Mouse (Mus musculus) neural tube, embryonic 14.5 days (tissue): Measurements from ENCODE around the gene Tas2r108. TPM values are rescaled to one million over a fixed set of nuclear protein-coding genes. Genes with fewer than 3 reads are reported as not detected.
A peak's percentile ranks its signal among the peaks of the same experiment; 100 is the strongest.

Source experiments
- ATAC-seq: fragments of 200-750 bp; cut with Nextera tagmentation; 2 replicates; pipeline ENCODE4 v1.8.0; 2017; ENCODE audit warnings: low read depth, mild to moderate bottlenecking, moderate TSS enrichment, moderate library complexity
- H3K27ac ChIP-seq: fragments of 300-500 bp; sonication (generic); 2 replicates; pipeline ENCODE4 v1.5.1; 2014; ENCODE audit warnings: low read depth, mild to moderate bottlenecking, control low read depth, low read length, moderate library complexity, mixed read lengths
- H3K27me3 ChIP-seq: fragments of 300-500 bp; sonication (generic); 2 replicates; pipeline ENCODE4 v1.6.1; 2014; ENCODE audit warnings: low read length; ENCODE audit not compliant: control insufficient read depth, insufficient read depth
- H3K36me3 ChIP-seq: fragments of 300-500 bp; sonication (generic); 2 replicates; pipeline ENCODE4 v1.6.1; 2014; ENCODE audit warnings: low read length, mixed read lengths; ENCODE audit not compliant: control insufficient read depth, insufficient read depth
- H3K4me1 ChIP-seq: fragments of 300-500 bp; sonication (generic); 2 replicates; pipeline ENCODE4 v1.6.1; 2014; ENCODE audit warnings: low read length; ENCODE audit not compliant: control insufficient read depth, insufficient read depth
- H3K4me2 ChIP-seq: fragments of 300-500 bp; sonication (generic); 2 replicates; pipeline ENCODE4 v1.6.1; 2014; ENCODE audit warnings: mild to moderate bottlenecking, low read depth, low read length, control low read depth
- H3K4me3 ChIP-seq: fragments of 300-500 bp; sonication (generic); 2 replicates; pipeline ENCODE4 v1.5.1; 2014; ENCODE audit warnings: low read depth, low read length, control low read depth, mixed read lengths
- H3K9ac ChIP-seq: fragments of 300-500 bp; sonication (generic); replicated peaks from 2 replicates; pipeline ENCODE4 v1.6.1; 2014; ENCODE audit warnings: low read depth, mild to moderate bottlenecking, control low read depth, low read length, mixed read lengths
- H3K9me3 ChIP-seq: fragments of 300-500 bp; sonication (generic); 2 replicates; pipeline ENCODE4 v1.6.1; 2016; ENCODE audit warnings: low read length; ENCODE audit not compliant: control insufficient read depth
- WGBS: fragments of 180-500 bp; shearing (Covaris S2); extraction: QIAGEN DNeasy Blood & Tissue Kit; methylation state at CpG from one replicate; pipeline ENCODE4 v1.1.7; 2014; 5-methylcytosine and 5-hydroxymethylcytosine counted together
- polyA plus RNA-seq: library from polyadenylated mRNA; unstranded; fragments of >200 nt; fragmentation: Nextera tagmentation; extraction: Ambion mirVana; gene quantifications from 2 replicates; pipeline ENCODE4 v1.2.1, GENCODE M21; 2014

The Tas2r108 gene
- polyA plus RNA-seq = 0.27 TPM in 1 of 2 replicates, not detected in the other

DNA sequence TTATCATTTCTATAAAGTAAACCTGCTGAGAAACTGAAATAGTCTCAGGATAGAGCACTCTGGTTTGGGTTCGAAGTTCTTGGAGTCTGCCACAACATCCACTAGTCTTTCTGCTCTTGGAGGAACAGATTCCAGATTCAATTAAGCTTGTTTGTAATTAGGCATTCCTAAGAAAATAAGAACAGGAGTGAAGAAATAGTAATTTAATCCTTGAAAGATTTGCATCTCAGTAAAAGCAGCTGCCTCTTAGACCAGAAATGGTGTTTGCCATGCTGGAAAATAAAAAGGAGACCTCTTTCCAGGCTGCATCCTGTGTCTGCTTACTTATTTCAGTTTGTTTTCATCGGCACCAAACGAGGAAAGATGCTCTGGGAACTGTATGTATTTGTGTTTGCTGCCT, at the start of gene Tas2r108:
Gene Tas2r108, plus strand, starts transcription at position 301 of the 400 bp plus-strand sequence.
- H3K4me3 ChIP-seq = no peak within 1 kb of the TSS
- H3K27me3 ChIP-seq = no peaks in the 10 kb centered on the region
- H3K36me3 ChIP-seq = no peaks in the 10 kb centered on the region
- H3K9ac ChIP-seq = no peak within 1 kb of the TSS
- H3K4me1 ChIP-seq = no peaks in the 10 kb centered on the region
- ATAC-seq = no peak
- H3K4me2 ChIP-seq = no peak within 1 kb of the TSS
- no peaks in the 10 kb centered on the region for H3K9me3 ChIP-seq
- 90% methylated on average over 3 of the region's 3 CpGs for WGBS
- no peak within 1 kb of the TSS for H3K27ac ChIP-seq

DNA sequence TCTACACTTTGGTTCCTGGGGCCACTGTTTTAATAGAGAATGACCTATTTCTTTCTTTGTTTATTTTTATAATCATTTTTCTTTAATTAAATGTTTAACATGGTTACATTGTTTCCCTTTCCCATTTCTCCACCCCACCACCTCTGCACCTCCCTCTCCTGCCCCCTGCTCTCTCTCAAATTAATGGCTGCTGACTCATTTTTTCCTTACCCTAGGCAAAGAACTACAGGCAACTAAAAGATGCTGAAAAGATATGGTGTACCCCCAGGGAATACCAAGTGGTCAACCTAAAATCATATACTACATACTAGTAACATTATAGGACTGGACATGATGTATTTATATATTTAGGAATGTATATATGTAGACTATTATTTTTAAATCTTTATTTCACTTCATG, 44.7 kb upstream of the Tas2r108 start:
- Histone ChIP-seq H3K4me3 (no peak overlapping the region), H3K9me3 (no peaks in the 10 kb centered on the region), H3K4me2 (no peak overlapping the region), H3K27me3 (no peaks in the 10 kb centered on the region), H3K27ac (no peak overlapping the region), H3K9ac (no peak overlapping the region), H3K4me1 (no peaks in the 10 kb centered on the region), H3K36me3 (no peaks in the 10 kb centered on the region)
- no peak for ATAC-seq

DNA sequence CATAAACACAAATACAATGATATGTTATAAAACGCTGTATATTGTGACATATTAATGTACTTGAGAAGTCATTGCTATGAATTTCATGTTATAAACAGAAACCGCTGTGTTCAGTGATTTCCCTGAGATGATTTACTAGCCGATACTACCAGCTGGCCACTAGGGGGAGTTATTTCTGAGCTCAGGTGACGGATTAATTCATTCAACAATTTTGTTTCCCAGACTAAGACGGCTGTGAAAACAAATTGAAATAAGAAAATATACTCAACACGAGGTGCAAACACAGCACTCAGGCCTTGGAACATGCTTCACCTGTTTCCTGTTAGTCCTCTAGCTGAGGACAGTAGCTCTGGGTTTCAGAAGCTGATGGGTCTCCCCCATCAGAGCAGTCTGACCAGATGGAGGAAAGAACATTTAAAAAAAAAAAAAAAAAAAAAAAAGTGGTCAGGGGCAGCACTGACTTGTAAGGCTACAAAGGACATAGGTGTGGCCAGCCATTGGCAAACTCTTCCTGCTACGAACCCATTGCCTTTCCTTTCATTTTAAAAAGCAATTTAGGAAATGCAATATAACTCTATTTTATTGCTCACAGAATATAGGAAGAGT, 38.8 kb upstream of the Tas2r108 start:
- ATAC-seq = no peak
- Histone ChIP-seq H3K9ac (no peak overlapping the region), H3K4me1 (no peaks in the 10 kb centered on the region), H3K4me2 (no peak overlapping the region), H3K4me3 (no peak overlapping the region), H3K36me3 (no peaks in the 10 kb centered on the region), H3K27me3 (no peaks in the 10 kb centered on the region), H3K27ac (no peak overlapping the region), H3K9me3 (no peaks in the 10 kb centered on the region)
- WGBS = 27% methylated on average over 7 of the region's 7 CpGs

DNA sequence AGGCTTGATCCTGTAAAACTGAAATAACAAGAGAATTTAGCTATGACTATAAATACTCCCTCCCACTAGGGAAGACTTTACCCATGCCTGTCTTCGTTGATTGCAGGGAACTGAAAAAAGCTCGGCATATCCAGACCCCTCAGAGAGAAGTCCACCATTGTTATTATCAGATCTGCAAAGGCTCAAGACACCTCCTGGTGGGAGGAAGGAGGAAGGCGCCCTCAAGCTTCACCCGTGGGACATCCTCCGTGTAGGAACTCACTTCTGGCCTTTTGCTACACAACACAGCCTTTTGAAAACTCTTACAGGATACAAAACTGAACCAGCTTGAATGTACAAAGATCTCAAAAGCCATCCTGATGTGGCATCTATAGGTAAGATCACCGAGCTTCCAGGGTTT, 27.6 kb upstream of the Tas2r108 start:
- H3K4me3 ChIP-seq = no peak overlapping the region
- H3K27me3 ChIP-seq = no peaks in the 10 kb centered on the region
- 59% methylated on average over 6 of the region's 6 CpGs for WGBS
- H3K9ac ChIP-seq = no peak overlapping the region
- no peak overlapping the region for H3K4me2 ChIP-seq
- no peak overlapping the region for H3K27ac ChIP-seq
- ATAC-seq = no peak
- no peaks in the 10 kb centered on the region for H3K36me3 ChIP-seq
- H3K9me3 ChIP-seq = no peaks in the 10 kb centered on the region
- H3K4me1 ChIP-seq = no peaks in the 10 kb centered on the region

DNA sequence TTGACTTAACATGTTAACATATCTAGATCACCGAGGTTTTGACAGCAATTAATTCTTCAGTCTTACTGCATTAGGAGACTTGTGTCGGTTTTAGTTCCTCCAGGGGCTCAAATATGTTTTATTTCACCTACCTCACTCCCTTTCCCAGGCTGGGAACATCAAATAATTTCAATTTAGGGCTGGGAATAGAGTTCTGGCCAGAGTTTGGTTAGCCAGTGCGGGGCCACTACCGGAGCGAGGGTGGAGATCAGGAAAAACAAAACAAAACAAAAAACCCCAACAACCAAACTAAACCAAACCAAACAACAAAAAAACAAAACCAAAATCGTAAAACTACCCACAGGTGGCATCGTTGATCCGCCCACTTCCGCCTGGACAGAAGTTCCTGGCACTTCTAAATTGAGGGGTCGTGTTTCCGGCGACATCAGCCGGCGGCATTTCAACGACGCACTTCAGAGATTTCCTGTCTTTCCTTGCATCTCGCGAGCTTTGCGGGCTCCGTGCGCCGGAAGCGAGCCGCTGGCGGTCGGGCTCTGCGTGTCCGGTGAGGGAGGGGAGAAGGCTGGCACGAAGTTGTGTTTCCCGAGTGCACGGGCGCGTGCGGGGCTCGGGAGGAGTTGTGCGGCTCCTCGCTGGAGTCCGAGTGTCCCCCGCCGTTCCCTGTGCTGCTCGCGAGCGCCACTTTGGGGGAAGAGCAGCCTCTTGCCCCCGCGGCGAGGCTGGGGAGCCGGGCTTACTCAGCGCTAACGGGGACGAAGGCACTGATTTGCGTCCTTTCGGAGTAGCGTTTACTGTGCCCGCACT, 22.2 kb upstream of the Tas2r108 start, which contains the start of gene Ssbp1:
Gene Ssbp1, plus strand, starts transcription at position 437 of the 804 bp plus-strand sequence.
- H3K9ac ChIP-seq = peak within 1 kb of the TSS; percentile 80
- no peaks in the 10 kb centered on the region for H3K27me3 ChIP-seq
- H3K4me3 ChIP-seq = peak within 1 kb of the TSS; percentile 78
- H3K27ac ChIP-seq = peak within 1 kb of the TSS; percentile 88
- H3K4me2 ChIP-seq = peak within 1 kb of the TSS; percentile 79
- H3K36me3 ChIP-seq = peaks cover 12% of the 10 kb centered on the region; the same call in 1 of the 2 replicates
- H3K9me3 ChIP-seq = no peaks in the 10 kb centered on the region
- peak; percentile 97 for ATAC-seq
- WGBS = 1% methylated on average over 54 of the region's 54 CpGs
- H3K4me1 ChIP-seq = peaks cover 8% of the 10 kb centered on the region; the same call in 1 of the 2 replicates

DNA sequence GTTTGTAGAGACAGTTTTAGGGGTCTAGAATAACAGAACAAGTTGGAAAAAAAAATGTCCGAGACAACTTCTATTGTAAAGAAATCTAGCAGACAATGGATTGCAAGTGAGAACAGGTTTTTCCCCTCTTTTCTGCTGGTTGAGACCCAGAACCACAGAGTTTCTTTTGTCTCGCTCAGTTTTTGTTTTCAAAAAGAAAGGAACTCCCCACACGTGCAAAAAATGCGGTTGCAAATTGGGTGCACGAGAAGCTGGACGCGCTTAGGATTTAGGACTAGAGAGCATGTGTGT, 21.7 kb upstream of the Tas2r108 start:
- no peak for ATAC-seq
- Histone ChIP-seq H3K4me3 (peak overlapping the region; percentile 78), H3K9ac (peak overlapping the region; percentile 80), H3K27ac (peak overlapping the region; percentile 88), H3K4me2 (peak overlapping the region; percentile 79), H3K4me1 (peaks cover 8% of the 10 kb centered on the region; the same call in 1 of the 2 replicates), H3K36me3 (peaks cover 17% of the 10 kb centered on the region; the same call in 1 of the 2 replicates), H3K9me3 (no peaks in the 10 kb centered on the region), H3K27me3 (no peaks in the 10 kb centered on the region)
- WGBS = under 1% methylated on average over 7 of the region's 7 CpGs

DNA sequence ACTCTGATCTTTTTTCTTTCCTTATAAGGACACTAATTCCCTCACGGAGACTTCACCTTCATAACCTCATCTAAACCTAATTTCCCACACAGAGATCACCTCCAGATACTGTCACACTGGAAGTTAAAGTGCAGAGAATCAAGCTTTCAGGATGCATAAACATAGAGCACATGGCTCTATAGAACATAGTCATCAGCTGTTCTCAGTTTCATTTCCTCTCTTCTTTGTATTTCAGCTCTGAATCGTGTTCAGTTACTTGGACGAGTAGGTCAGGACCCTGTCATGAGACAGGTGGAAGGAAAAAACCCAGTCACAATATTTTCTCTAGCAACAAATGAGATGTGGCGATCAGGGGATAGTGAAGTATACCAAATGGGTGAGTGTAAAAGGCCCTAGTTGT, 17.2 kb upstream of the Tas2r108 start:
- H3K9ac ChIP-seq = no peak overlapping the region
- H3K4me3 ChIP-seq = no peak overlapping the region
- 94% methylated on average over 4 of the region's 4 CpGs for WGBS
- peaks cover 8% of the 10 kb centered on the region; the same call in 1 of the 2 replicates for H3K4me1 ChIP-seq
- H3K27me3 ChIP-seq = no peaks in the 10 kb centered on the region
- no peaks in the 10 kb centered on the region for H3K9me3 ChIP-seq
- no peak overlapping the region for H3K4me2 ChIP-seq
- peaks cover 32% of the 10 kb centered on the region for H3K36me3 ChIP-seq
- no peak for ATAC-seq
- no peak overlapping the region for H3K27ac ChIP-seq

DNA sequence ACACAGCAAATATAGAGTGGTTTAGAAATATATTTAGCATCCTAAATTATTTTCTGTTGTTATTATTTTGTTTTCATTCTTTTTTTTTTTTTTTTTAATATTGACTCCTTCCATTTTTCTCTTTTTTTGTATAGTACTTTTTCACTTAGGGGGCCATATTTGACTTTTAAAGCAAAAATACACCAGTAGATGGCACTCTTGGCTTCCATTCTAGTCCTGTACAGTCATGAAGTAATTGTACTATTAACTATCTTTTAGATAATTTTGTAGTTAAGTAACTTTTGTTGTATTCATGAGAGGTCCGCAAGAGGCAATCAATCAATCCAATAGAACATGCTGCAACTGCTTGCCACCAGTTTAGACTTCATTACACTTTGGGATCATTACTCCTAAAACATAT, 13.6 kb upstream of the Tas2r108 start:
- 89% methylated on average over 1 of the region's 1 CpGs for WGBS
- ATAC-seq = no peak
- Histone ChIP-seq H3K4me1 (no peaks in the 10 kb centered on the region), H3K36me3 (peaks cover 49% of the 10 kb centered on the region), H3K9me3 (no peaks in the 10 kb centered on the region), H3K9ac (no peak overlapping the region), H3K27ac (no peak overlapping the region), H3K27me3 (no peaks in the 10 kb centered on the region), H3K4me3 (no peak overlapping the region), H3K4me2 (no peak overlapping the region)

DNA sequence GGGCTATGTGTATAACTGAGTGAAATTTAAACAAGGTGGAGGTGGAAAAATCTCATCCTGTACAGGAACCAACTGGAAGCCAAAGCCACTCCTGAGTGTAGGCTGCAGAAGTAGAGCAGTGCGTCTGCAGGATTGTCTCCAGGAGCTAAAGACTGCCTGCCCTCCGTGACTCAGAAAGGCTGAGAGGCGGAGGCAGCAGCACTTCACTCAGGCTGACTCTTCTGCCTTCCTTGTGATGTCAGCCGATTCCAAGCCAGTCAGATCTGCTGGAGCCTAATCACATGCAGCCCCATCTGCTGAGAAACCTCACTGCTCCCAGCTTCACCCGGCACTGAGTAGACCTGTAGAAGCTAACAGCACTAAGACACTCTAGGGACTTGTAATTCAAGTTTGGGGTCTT, 11.0 kb upstream of the Tas2r108 start:
- Histone ChIP-seq H3K4me2 (no peak overlapping the region), H3K4me3 (no peak overlapping the region), H3K4me1 (no peaks in the 10 kb centered on the region), H3K27me3 (no peaks in the 10 kb centered on the region), H3K27ac (no peak overlapping the region), H3K36me3 (peaks cover 31% of the 10 kb centered on the region), H3K9me3 (no peaks in the 10 kb centered on the region), H3K9ac (no peak overlapping the region)
- no peak for ATAC-seq
- WGBS = 89% methylated on average over 5 of the region's 5 CpGs
